Mouse (Mus musculus) heart, postnatal 0 days (tissue): ENCODE results near the gene Tox2. TPM values are rescaled to one million over a fixed set of nuclear protein-coding genes. Genes with fewer than 3 reads are reported as not detected.

Experiments
- ATAC-seq: fragments of 200-750 bp; cut with Nextera tagmentation; 2 replicates; pipeline ENCODE4 v1.8.0; 2017; ENCODE audit warnings: low read depth, moderate number of reproducible peaks, moderate library complexity; ENCODE audit not compliant: insufficient read depth
- DNase-seq: peaks from one replicate; pipeline ENCODE4 v3.0.0-alpha.2; 2016; ENCODE audit warnings: low spot score
- H3K27ac ChIP-seq: fragments of 300-500 bp; sonication (generic); 2 replicates; pipeline ENCODE4 v1.5.1; 2014; ENCODE audit warnings: low read depth, mild to moderate bottlenecking
- H3K27me3 ChIP-seq: fragments of 300-500 bp; sonication (generic); 2 replicates; pipeline ENCODE4 v1.6.1; 2014; ENCODE audit warnings: low read length, mixed read lengths; ENCODE audit not compliant: control insufficient read depth, insufficient read depth
- H3K36me3 ChIP-seq: fragments of 300-500 bp; sonication (generic); replicated peaks from 2 replicates; pipeline ENCODE4 v1.6.1; 2014; ENCODE audit warnings: low read length, mixed read lengths; ENCODE audit not compliant: control insufficient read depth, insufficient read depth
- H3K4me1 ChIP-seq: fragments of 300-500 bp; sonication (generic); 2 replicates; pipeline ENCODE4 v1.6.1; 2014; ENCODE audit warnings: antibody characterized with exemption; ENCODE audit not compliant: control insufficient read depth, insufficient read depth
- H3K4me2 ChIP-seq: fragments of 300-500 bp; sonication (generic); 2 replicates; pipeline ENCODE4 v1.6.1; 2014; ENCODE audit warnings: low read depth, mild to moderate bottlenecking, low read length, moderate library complexity
- H3K4me3 ChIP-seq: fragments of 300-500 bp; sonication (generic); 2 replicates; pipeline ENCODE4 v1.5.1; 2014; ENCODE audit warnings: low read depth, low read length
- H3K9ac ChIP-seq: fragments of 300-500 bp; sonication (generic); replicated peaks from 2 replicates; pipeline ENCODE4 v1.6.1; 2014; ENCODE audit warnings: low read depth, low read length, mixed read lengths
- H3K9me3 ChIP-seq: fragments of 300-500 bp; sonication (generic); replicated peaks from 2 replicates; pipeline ENCODE4 v1.6.1; 2016; ENCODE audit warnings: low read length; ENCODE audit not compliant: control insufficient read depth
- CTCF ChIP-seq: IDR thresholded peaks from 2 replicates; pipeline ENCODE4 v1.5.1; 2016; ENCODE audit warnings: antibody characterized with exemption, control low read depth, low read depth
- EP300 ChIP-seq: IDR thresholded peaks from 2 replicates; pipeline ENCODE4 v1.6.1; 2016; ENCODE audit warnings: antibody characterized with exemption, low read depth
- WGBS: fragments of 180-500 bp; shearing (Covaris S2); extraction: QIAGEN DNeasy Blood & Tissue Kit; methylation state at CpG from one replicate; pipeline ENCODE4 v1.1.7; 2014; 5-methylcytosine and 5-hydroxymethylcytosine counted together
- polyA plus RNA-seq: library from polyadenylated mRNA; unstranded; fragments of >200 nt; fragmentation: Nextera tagmentation; extraction: Ambion mirVana; gene quantifications from 2 replicates; pipeline ENCODE4 v1.2.1, GENCODE M21; 2015
- total RNA-seq: library from RNA; depleted of rRNA; stranded (reverse); fragments of >200 nt; gene quantifications from 2 replicates; pipeline ENCODE4 v1.2.3, GENCODE M21; 2014; ENCODE audit warnings: low replicate concordance

Tox2 gene
- total and polyA plus RNA-seq, 2 experiments from 2014 or later: 0.19 to 1.7 TPM

DNA sequence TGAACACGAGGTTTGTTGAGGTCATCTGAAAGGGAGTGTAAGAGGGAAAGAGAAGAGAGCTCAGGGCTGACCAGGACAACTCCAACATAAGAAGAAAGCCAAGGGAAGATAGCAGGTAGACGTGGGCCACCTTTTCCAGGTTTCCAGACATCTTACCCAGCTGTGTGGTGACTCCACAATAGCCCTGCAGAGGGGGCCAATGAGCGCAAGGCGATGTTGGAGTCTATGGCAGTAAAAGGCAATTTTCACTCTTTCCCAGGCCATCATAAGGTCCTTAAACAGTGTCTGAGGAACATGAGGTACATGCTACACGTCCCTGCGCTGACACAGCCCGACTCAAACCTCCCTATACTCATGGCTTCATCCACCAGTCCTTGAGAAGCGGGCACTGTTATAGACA lies 70.9 kb downstream of the Tox2 start:
- ATAC-seq (no peak), DNase-seq (no peak)
- Histone ChIP-seq H3K27ac (no peak overlapping the region), H3K4me3 (no peak overlapping the region), H3K9me3 (no peaks in the 10 kb centered on the region), H3K4me1 (no peaks in the 10 kb centered on the region), H3K9ac (no peak overlapping the region), H3K36me3 (no peaks in the 10 kb centered on the region), H3K4me2 (no peak overlapping the region), H3K27me3 (no peaks in the 10 kb centered on the region)
- TF ChIP-seq EP300 (no peak), CTCF (peak; percentile 33)
- WGBS: 75% methylated on average over 8 of the region's 8 CpGs

GRCm38 (mm10) chr2:163275986-163276385 lies 73.1 kb downstream of the Tox2 start:
- Histone ChIP-seq H3K9me3 (no peaks in the 10 kb centered on the region), H3K27me3 (no peaks in the 10 kb centered on the region), H3K4me2 (no peak overlapping the region), H3K36me3 (no peaks in the 10 kb centered on the region), H3K4me3 (no peak overlapping the region), H3K9ac (no peak overlapping the region), H3K27ac (no peak overlapping the region), H3K4me1 (no peaks in the 10 kb centered on the region)
- 79% methylated on average over 14 of the region's 14 CpGs for WGBS
- no peak for ATAC-seq
- no peak for DNase-seq
- TF ChIP-seq CTCF (no peak), EP300 (no peak)

DNA sequence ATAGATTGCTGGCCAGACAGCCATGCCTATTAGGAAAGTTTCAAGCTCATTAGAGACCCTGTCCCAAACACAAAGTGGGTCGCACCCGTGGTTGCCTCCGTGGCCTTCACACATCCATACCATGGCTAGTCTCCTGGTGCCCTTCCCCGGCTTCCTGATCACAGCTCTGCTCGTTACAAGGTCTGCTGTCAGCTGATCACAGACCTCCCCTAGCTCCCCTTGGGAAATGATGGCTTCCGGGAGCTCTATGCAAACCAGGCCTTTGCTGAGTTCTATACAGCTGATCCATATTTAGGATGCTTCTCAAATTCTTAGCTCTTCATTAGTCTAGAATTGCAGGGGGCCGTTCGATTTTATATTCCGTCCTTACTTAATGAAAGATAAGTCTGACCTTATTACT lies 75.1 kb downstream of the Tox2 start:
- no peak overlapping the region for H3K4me2 ChIP-seq
- H3K4me1 ChIP-seq: no peaks in the 10 kb centered on the region
- TF ChIP-seq EP300: no peak
- no peak for TF ChIP-seq CTCF
- H3K4me3 ChIP-seq: no peak overlapping the region
- H3K9me3 ChIP-seq: no peaks in the 10 kb centered on the region
- no peak for ATAC-seq
- DNase-seq: no peak
- H3K27me3 ChIP-seq: no peaks in the 10 kb centered on the region
- no peak overlapping the region for H3K9ac ChIP-seq
- no peak overlapping the region for H3K27ac ChIP-seq
- no peaks in the 10 kb centered on the region for H3K36me3 ChIP-seq
- WGBS: 36% methylated on average over 9 of the region's 9 CpGs

DNA sequence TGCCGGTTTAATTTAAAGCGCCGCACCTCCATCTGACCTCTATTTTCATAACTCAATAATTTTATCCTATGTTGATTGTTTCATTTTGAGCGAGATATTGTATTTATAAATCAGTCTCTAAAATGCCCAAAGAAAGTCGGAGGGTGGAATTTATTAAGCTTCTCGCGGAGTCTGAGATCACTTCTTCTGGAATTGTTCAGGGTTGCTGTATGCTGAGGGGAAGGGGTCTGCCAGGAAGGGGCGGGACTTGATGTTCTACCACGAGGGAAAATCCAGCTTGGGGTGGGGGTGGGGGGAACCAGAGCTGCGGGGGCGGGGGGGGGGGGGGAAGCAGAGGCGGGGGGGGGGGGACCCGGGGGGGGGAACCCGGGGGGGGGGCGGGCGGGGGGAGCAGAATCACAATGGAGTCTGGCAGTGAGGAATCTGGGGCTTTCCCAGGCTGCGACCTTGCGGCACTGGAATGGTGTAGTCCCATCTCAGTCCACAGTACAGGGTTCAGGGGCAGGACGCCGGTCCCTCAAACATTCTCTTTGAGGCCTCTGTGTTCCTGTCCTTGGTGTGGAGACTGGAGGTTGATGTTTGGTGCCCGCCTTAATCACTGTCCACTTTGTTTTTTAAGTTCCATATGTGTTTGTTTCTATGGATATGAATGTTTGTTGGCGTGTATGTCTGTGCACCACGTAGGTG lies 77.9 kb downstream of the Tox2 start:
- H3K36me3 ChIP-seq: no peaks in the 10 kb centered on the region
- H3K27ac ChIP-seq: no peak overlapping the region
- H3K27me3 ChIP-seq: no peaks in the 10 kb centered on the region
- 59% methylated on average over 16 of the region's 23 CpGs for WGBS
- DNase-seq (no peak), ATAC-seq (no peak)
- H3K4me1 ChIP-seq: peaks cover 6% of the 10 kb centered on the region
- no peak overlapping the region for H3K4me3 ChIP-seq
- TF ChIP-seq EP300 (no peak), CTCF (no peak)
- H3K4me2 ChIP-seq: no peak overlapping the region
- H3K9ac ChIP-seq: no peak overlapping the region
- H3K9me3 ChIP-seq: no peaks in the 10 kb centered on the region

DNA sequence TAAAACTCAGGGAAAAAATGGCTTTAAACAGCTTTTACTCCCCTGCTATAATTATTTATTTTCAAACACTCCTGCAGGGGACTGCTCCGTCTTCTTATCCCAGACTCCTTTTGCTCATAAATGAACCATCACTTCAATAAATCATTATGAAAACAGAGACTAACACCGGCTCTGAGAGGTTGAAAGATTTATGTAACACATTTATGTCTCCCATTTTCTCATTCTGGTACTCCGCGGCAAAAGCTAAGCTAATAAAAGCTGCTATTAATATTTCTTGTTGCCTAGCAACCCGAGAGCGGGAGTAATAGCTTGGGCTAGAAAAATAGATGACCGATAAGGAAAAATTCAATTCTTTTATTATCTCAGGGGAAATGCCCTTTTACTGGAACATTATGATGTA lies 81.9 kb downstream of the Tox2 start:
- H3K9ac ChIP-seq: no peak overlapping the region; the same call in 1 of the 2 replicates
- DNase-seq (no peak), ATAC-seq (no peak)
- TF ChIP-seq EP300 (no peak), CTCF (no peak)
- 37% methylated on average over 7 of the region's 7 CpGs for WGBS
- peak overlapping the region; percentile 60 for H3K4me2 ChIP-seq
- H3K4me1 ChIP-seq: peaks cover 6% of the 10 kb centered on the region
- H3K4me3 ChIP-seq: peak overlapping the region; percentile 34
- no peaks in the 10 kb centered on the region for H3K36me3 ChIP-seq
- no peaks in the 10 kb centered on the region for H3K27me3 ChIP-seq
- no peak overlapping the region for H3K27ac ChIP-seq
- no peaks in the 10 kb centered on the region for H3K9me3 ChIP-seq

DNA sequence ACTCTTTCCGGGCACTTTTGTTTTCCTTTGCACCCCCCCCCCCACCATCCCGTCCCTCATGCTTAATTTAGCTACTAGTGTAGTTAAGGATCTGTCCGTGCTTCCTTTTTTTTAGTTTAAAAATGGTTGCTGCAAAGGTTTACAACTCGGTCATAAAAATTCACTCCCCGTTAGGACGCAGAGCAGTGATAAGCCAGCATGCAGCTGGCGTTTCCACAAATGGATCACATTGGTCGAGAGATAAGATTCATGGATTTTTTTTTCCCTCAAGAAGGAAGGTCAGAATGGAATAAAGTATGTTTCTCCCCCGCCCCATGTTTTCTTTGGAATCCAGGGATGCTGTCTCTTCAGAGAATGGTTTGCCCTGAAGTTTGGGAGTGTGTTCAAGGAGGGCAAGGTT lies 82.4 kb downstream of the Tox2 start:
- Histone ChIP-seq H3K4me1 (peaks cover 6% of the 10 kb centered on the region), H3K4me3 (peak overlapping the region; percentile 34), H3K36me3 (no peaks in the 10 kb centered on the region), H3K9ac (no peak overlapping the region; the same call in 1 of the 2 replicates), H3K27ac (no peak overlapping the region; the same call in none of the 2 replicates), H3K4me2 (peak overlapping the region; percentile 60), H3K9me3 (no peaks in the 10 kb centered on the region), H3K27me3 (no peaks in the 10 kb centered on the region)
- WGBS: 4% methylated on average over 9 of the region's 9 CpGs
- ATAC-seq (no peak), DNase-seq (no peak)
- no peak for TF ChIP-seq EP300
- no peak for TF ChIP-seq CTCF
